Mouse (Mus musculus) olfactory bulb, adult 2 months (tissue): ENCODE measurements around the gene Il12rb1.
A peak's percentile ranks its signal among the peaks of the same experiment; 100 is the strongest.

Experiments used
- CTCF ChIP-seq: fragments of 200-500 bp; IDR thresholded peaks from 2 replicates; pipeline ENCODE4 v1.5.1; 2012; ENCODE audit warnings: low read depth, mild to moderate bottlenecking, low read length, moderate library complexity; ENCODE audit not compliant: insufficient read depth
- POLR2A ChIP-seq: fragments of 200-500 bp; IDR thresholded peaks from 2 replicates; pipeline ENCODE4 v1.6.1; 2012; ENCODE audit warnings: mild to moderate bottlenecking, low read depth, low read length, moderate library complexity; ENCODE audit not compliant: insufficient read depth

GRCm38 (mm10) chr8:70775227-70775626, 33.0 kb upstream of the Il12rb1 start:
- no peak for TF ChIP-seq POLR2A
- TF ChIP-seq CTCF, result peak; percentile 6; the same call in 1 of the 2 replicates
